Mouse (Mus musculus) bone marrow, adult 2 months (tissue): ENCODE measurements around the gene Cpt1a.

ENCODE experiments used
- CTCF ChIP-seq: fragments of 200-500 bp; IDR thresholded peaks from 2 replicates; pipeline ENCODE4 v1.5.1; 2011; ENCODE audit warnings: low read length, control low read depth; ENCODE audit not compliant: control insufficient read depth, insufficient read depth
- POLR2A ChIP-seq: fragments of 200-500 bp; IDR thresholded peaks from 2 replicates; pipeline ENCODE4 v1.6.1; 2011; ENCODE audit warnings: low read depth, mild to moderate bottlenecking, control low read depth, low read length, borderline replicate concordance; ENCODE audit not compliant: control insufficient read depth

GRCm38 (mm10) chr19:3347784-3348183 lies 25.6 kb downstream of the Cpt1a start:
- TF ChIP-seq POLR2A (no peak), CTCF (no peak)
